Mouse (Mus musculus) forelimb bud, embryonic 11.5 days (tissue): ENCODE results near the gene Zglp1.

Experiments used
- DNase-seq: peaks from one replicate; pipeline ENCODE4 v3.0.0-alpha.2; 2012; ENCODE audit warnings: low read depth, low spot score

Gene Zglp1

GRCm38 (mm10) chr9:21067006-21067684 is at the start of gene Zglp1:
Zglp1 (minus strand) TSS chr9:21067093.
- no peak for DNase-seq

- no peak for DNase-seq
Measured at GRCm38 (mm10) chr9:21115105-21115504, 48.2 kb upstream of the Zglp1 start.

GRCm38 (mm10) chr9:21114190-21114589 is 47.3 kb upstream of the Zglp1 start:
- DNase-seq: no peak

- DNase-seq: no peak
Measured at GRCm38 (mm10) chr9:21113751-21114150, 46.9 kb upstream of the Zglp1 start.

- no peak for DNase-seq
Measured at GRCm38 (mm10) chr9:21107607-21108237, 40.8 kb upstream of the Zglp1 start.

- no peak for DNase-seq
Measured at GRCm38 (mm10) chr9:21105760-21106564, 39.1 kb upstream of the Zglp1 start.

GRCm38 (mm10) chr9:21104814-21105213 is 37.9 kb upstream of the Zglp1 start:
- no peak for DNase-seq

GRCm38 (mm10) chr9:21102076-21102475 is 35.2 kb upstream of the Zglp1 start:
- DNase-seq: no peak

GRCm38 (mm10) chr9:21100447-21101161 is 33.7 kb upstream of the Zglp1 start:
- no peak for DNase-seq

GRCm38 (mm10) chr9:21097793-21098192 is 30.9 kb upstream of the Zglp1 start:
- no peak for DNase-seq

- no peak for DNase-seq
Measured at GRCm38 (mm10) chr9:21095958-21096357, 29.1 kb upstream of the Zglp1 start.

- DNase-seq: no peak
Measured at GRCm38 (mm10) chr9:21093423-21093822, 26.5 kb upstream of the Zglp1 start.

GRCm38 (mm10) chr9:21091707-21092320 is 24.9 kb upstream of the Zglp1 start, which contains the start of the genes Gm38431 and Raver1:
Gm38431 (minus strand) TSS chr9:21091997.
Raver1 (minus strand) TSS chr9:21092008.
- DNase-seq: peak; percentile 96

GRCm38 (mm10) chr9:21090972-21091706 is 24.2 kb upstream of the Zglp1 start:
- no peak for DNase-seq

GRCm38 (mm10) chr9:21090537-21090936 is 23.6 kb upstream of the Zglp1 start:
- no peak for DNase-seq

- DNase-seq: no peak
Measured at GRCm38 (mm10) chr9:21083324-21083723, 16.4 kb upstream of the Zglp1 start.

GRCm38 (mm10) chr9:21081127-21081526 is 14.2 kb upstream of the Zglp1 start:
- DNase-seq: no peak

GRCm38 (mm10) chr9:21075625-21076024 is 8.7 kb upstream of the Zglp1 start:
- DNase-seq: no peak

- no peak for DNase-seq
Measured at GRCm38 (mm10) chr9:21074173-21074572, 7.3 kb upstream of the Zglp1 start.

- DNase-seq: peak; percentile 86
Measured at GRCm38 (mm10) chr9:21073044-21073840, 6.3 kb upstream of the Zglp1 start, which contains the start of the genes Gm49373 and Fdx1l. Gm49373 (minus strand) TSS chr9:21073096. Fdx1l (minus strand) TSS chr9:21073614.
